Mouse (Mus musculus) bone marrow macrophage, adult 2 months (primary cell): ENCODE measurements around the gene Pgs1.

Experiments
- CTCF ChIP-seq: IDR thresholded peaks from 2 replicates; pipeline ENCODE4 v1.5.1; 2012; ENCODE audit warnings: low read depth, mild to moderate bottlenecking, low read length, moderate library complexity
- POLR2A ChIP-seq: IDR thresholded peaks from 2 replicates; pipeline ENCODE4 v1.6.1; 2012; ENCODE audit warnings: mild to moderate bottlenecking, low read depth, low read length, borderline replicate concordance

DNA sequence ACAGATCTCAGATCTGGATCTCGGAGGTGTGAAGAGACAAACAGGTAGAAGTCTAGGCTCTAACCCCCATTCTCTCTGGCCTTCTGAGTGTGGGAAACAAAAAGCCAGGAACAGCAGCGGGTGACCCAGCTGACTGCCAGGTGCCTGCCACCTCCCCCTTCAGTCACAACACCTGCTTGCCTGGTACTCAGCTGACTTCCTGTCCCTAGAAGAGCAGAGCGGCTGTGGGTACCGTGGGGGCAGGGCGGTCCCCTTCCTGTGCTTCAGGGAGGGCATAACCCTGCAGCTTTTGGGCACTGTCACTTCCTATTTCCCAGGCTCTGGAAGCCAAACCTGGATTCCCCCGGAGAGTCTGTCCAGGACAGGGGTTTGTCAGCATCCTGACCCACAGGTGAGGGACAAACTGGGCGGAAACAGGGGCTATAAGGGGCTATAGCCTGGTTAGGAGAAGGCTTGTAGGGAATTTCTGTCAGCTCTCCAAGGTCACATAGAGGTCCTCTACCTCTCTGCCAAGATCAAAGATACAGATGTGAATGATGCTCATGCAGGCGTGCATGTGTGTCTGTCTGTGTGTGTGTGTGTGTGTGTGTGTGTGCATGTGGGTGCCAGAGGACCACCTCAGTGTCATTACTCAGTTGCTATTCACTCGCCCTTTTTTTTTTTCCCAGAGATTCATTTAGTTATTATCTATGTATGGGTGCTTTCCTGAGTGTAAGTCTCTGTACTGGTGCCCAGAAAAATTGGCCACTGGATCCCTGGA lies 33.7 kb upstream of the Pgs1 start:
- TF ChIP-seq CTCF (no peak), POLR2A (no peak)
